Mouse (Mus musculus): ENCODE results near the gene Zfp628. TPM values are rescaled to one million over a fixed set of nuclear protein-coding genes. Genes with fewer than 3 reads are reported as not detected.

Zfp628 gene
- polyA plus RNA-seq, 1 experiment: 40.2 TPM

- WGBS: 35% methylated on average over 11 of the region's 11 CpGs
- peak overlapping the region; percentile 76 for H3K27ac ChIP-seq (ENCODE audit: control insufficient read depth, insufficient read depth, low read length)
- TF ChIP-seq POLR2A (IDR thresholded peaks at IDR 0.05; ENCODE audit: control insufficient read depth, extremely low read depth, insufficient read depth, low read length, poor library complexity) (no peak), CTCF (IDR thresholded peaks at IDR 0.05; ENCODE audit: borderline replicate concordance, control insufficient read depth, extremely low read depth, insufficient read depth, low read length, poor library complexity) (no peak)
- peak overlapping the region; percentile 18; the same call in 1 of the 2 replicates for H3K4me3 ChIP-seq (ENCODE audit: control insufficient read depth, insufficient read depth, low read length)
- H3K27me3 ChIP-seq (ENCODE audit: control insufficient read depth, insufficient read depth, low read length): no peaks in the 10 kb centered on the region
- DNase-seq: no peak
- peaks cover 8% of the 10 kb centered on the region; the same call in 1 of the 2 replicates for H3K4me1 ChIP-seq (replicated peaks; ENCODE audit: control insufficient read depth, insufficient read depth, low read length)
- no peaks in the 10 kb centered on the region for H3K36me3 ChIP-seq (ENCODE audit: control insufficient read depth, insufficient read depth, low read length)
Observed at GRCm38 (mm10) chr7:4900523-4900851, 14.5 kb upstream of the Zfp628 start.

DNA sequence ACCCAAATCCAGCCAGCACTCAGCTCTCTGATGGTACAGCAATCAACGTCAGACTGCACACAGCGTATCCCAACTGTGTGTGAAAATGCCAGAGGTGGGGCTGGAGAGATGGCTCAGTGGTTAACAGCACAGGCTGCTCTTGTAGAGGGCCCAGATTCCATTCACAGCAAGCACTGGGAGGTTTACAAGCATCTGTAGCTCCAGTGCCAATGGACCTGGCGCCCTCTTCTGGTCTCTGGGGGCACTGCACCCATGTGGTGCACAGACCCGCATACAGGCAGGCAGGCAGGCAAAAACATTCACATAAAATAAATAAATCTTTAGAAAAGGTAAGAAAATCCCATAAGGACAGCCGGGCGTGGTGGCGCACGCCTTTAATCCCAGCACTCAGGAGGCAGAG, 13.8 kb upstream of the Zfp628 start:
- H3K36me3 ChIP-seq (ENCODE audit: control insufficient read depth, insufficient read depth, low read length): no peaks in the 10 kb centered on the region
- no peak overlapping the region for H3K27ac ChIP-seq (ENCODE audit: control insufficient read depth, insufficient read depth, low read length)
- TF ChIP-seq CTCF (IDR thresholded peaks at IDR 0.05; ENCODE audit: borderline replicate concordance, control insufficient read depth, extremely low read depth, insufficient read depth, low read length, poor library complexity) (peak; percentile 72; the same call in 1 of the 2 replicates), POLR2A (IDR thresholded peaks at IDR 0.05; ENCODE audit: control insufficient read depth, extremely low read depth, insufficient read depth, low read length, poor library complexity) (no peak)
- DNase-seq: no peak
- no peaks in the 10 kb centered on the region for H3K27me3 ChIP-seq (ENCODE audit: control insufficient read depth, insufficient read depth, low read length)
- no peak overlapping the region for H3K4me3 ChIP-seq (ENCODE audit: control insufficient read depth, insufficient read depth, low read length)
- H3K4me1 ChIP-seq (replicated peaks; ENCODE audit: control insufficient read depth, insufficient read depth, low read length): peaks cover 8% of the 10 kb centered on the region; the same call in 1 of the 2 replicates
- 83% methylated on average over 8 of the region's 8 CpGs for WGBS

DNA sequence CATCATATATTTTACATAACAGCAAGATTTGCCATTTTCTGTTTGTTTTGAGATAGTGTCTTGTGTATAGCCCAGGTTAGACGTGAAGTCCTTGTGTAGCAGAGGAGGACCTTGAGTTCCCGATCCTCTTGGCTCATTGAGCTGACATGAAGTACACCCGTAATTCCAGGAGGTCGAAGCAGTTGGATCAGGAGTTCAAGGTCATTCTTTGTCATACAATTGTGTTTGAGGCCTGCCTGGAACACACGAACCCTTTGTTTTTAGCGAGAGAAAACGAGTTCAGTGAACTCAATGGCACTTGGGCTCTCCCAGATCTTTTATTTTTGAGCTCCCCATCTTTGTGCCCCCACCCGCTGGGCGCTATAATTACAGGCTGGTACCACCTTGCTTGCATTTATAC, 12.6 kb upstream of the Zfp628 start:
- Histone ChIP-seq H3K4me1 (replicated peaks; ENCODE audit: control insufficient read depth, insufficient read depth, low read length) (peaks cover 8% of the 10 kb centered on the region; the same call in 1 of the 2 replicates), H3K36me3 (ENCODE audit: control insufficient read depth, insufficient read depth, low read length) (no peaks in the 10 kb centered on the region), H3K4me3 (ENCODE audit: control insufficient read depth, insufficient read depth, low read length) (no peak overlapping the region), H3K27me3 (ENCODE audit: control insufficient read depth, insufficient read depth, low read length) (no peaks in the 10 kb centered on the region), H3K27ac (ENCODE audit: control insufficient read depth, insufficient read depth, low read length) (no peak overlapping the region)
- WGBS: 93% methylated on average over 9 of the region's 9 CpGs
- no peak for DNase-seq
- no peak for TF ChIP-seq CTCF (IDR thresholded peaks at IDR 0.05; ENCODE audit: borderline replicate concordance, control insufficient read depth, extremely low read depth, insufficient read depth, low read length, poor library complexity)
- TF ChIP-seq POLR2A (IDR thresholded peaks at IDR 0.05; ENCODE audit: control insufficient read depth, extremely low read depth, insufficient read depth, low read length, poor library complexity): no peak

DNA sequence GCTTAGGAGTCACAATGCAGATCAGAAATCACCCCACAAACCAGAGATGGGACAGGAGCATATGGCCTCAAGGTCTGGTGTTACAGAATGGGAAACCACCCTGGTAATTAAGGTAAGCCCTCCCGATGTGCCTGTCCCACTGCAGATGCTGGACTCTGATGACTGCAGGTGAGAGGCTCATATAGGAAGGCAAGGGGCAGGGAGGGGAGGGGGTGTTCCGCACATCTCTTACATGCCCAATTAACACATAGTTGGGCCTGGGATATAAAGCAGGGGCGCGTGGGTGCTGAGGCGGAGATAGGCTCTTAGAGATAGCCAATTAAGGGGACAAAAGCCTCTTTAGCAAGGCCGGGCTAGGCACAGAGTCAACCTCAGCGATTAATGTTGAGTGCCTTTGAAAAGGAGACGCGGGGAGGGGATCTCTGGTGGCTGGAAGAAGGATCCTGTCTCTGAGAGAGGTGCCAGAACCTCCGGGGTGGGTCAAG, 8.5 kb upstream of the Zfp628 start, which contains the start of gene Gm36210:
TSS of gene Gm36210 (minus strand) at position 51 of the 485 bp plus-strand sequence.
- 92% methylated on average over 10 of the region's 10 CpGs for WGBS
- TF ChIP-seq CTCF (IDR thresholded peaks at IDR 0.05; ENCODE audit: borderline replicate concordance, control insufficient read depth, extremely low read depth, insufficient read depth, low read length, poor library complexity) (no peak), POLR2A (IDR thresholded peaks at IDR 0.05; ENCODE audit: control insufficient read depth, extremely low read depth, insufficient read depth, low read length, poor library complexity) (no peak)
- Histone ChIP-seq H3K4me3 (ENCODE audit: control insufficient read depth, insufficient read depth, low read length) (no peak within 1 kb of the TSS), H3K27ac (ENCODE audit: control insufficient read depth, insufficient read depth, low read length) (no peak within 1 kb of the TSS), H3K36me3 (ENCODE audit: control insufficient read depth, insufficient read depth, low read length) (no peaks in the 10 kb centered on the region), H3K4me1 (replicated peaks; ENCODE audit: control insufficient read depth, insufficient read depth, low read length) (no peaks in the 10 kb centered on the region), H3K27me3 (ENCODE audit: control insufficient read depth, insufficient read depth, low read length) (no peaks in the 10 kb centered on the region)
- no peak for DNase-seq

- TF ChIP-seq POLR2A (IDR thresholded peaks at IDR 0.05; ENCODE audit: control insufficient read depth, extremely low read depth, insufficient read depth, low read length, poor library complexity) (no peak), CTCF (IDR thresholded peaks at IDR 0.05; ENCODE audit: borderline replicate concordance, control insufficient read depth, extremely low read depth, insufficient read depth, low read length, poor library complexity) (no peak)
- DNase-seq: peak; percentile 54
- Histone ChIP-seq H3K36me3 (ENCODE audit: control insufficient read depth, insufficient read depth, low read length) (no peaks in the 10 kb centered on the region), H3K4me3 (ENCODE audit: control insufficient read depth, insufficient read depth, low read length) (no peak overlapping the region), H3K4me1 (replicated peaks; ENCODE audit: control insufficient read depth, insufficient read depth, low read length) (peaks cover 6% of the 10 kb centered on the region; the same call in 1 of the 2 replicates), H3K27ac (ENCODE audit: control insufficient read depth, insufficient read depth, low read length) (no peak overlapping the region), H3K27me3 (ENCODE audit: control insufficient read depth, insufficient read depth, low read length) (no peaks in the 10 kb centered on the region)
- WGBS: 63% methylated on average over 9 of the region's 9 CpGs
Observed at GRCm38 (mm10) chr7:4911561-4911960, 3.5 kb upstream of the Zfp628 start.

DNA sequence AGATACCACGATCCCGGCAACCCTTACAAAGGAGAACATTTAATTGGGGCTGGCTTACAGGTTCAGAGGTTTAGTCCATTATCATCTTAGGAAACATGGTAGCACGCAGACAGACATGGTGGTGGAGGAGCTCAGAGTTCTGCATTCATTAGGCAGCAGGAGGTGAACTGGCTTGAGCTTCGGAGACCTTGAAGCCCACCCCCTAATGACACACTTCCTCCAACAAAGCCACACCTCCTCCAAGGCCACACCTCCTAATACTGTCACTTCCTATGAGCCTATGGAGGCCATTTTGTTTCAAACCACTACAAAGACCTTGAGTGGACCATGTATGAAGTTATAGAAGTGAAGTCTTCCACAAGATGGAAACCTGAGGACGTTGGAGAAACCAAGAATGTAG, 2.8 kb upstream of the Zfp628 start:
- WGBS: 78% methylated on average over 5 of the region's 5 CpGs

More for the DNA sequence above, 2.8 kb upstream of the Zfp628 start:
- no peak for DNase-seq
- Histone ChIP-seq H3K27ac (ENCODE audit: control insufficient read depth, insufficient read depth, low read length) (no peak overlapping the region), H3K4me1 (replicated peaks; ENCODE audit: control insufficient read depth, insufficient read depth, low read length) (peaks cover 7% of the 10 kb centered on the region; the same call in 1 of the 2 replicates), H3K27me3 (ENCODE audit: control insufficient read depth, insufficient read depth, low read length) (no peaks in the 10 kb centered on the region), H3K4me3 (ENCODE audit: control insufficient read depth, insufficient read depth, low read length) (no peak overlapping the region), H3K36me3 (ENCODE audit: control insufficient read depth, insufficient read depth, low read length) (no peaks in the 10 kb centered on the region)
- TF ChIP-seq CTCF (IDR thresholded peaks at IDR 0.05; ENCODE audit: borderline replicate concordance, control insufficient read depth, extremely low read depth, insufficient read depth, low read length, poor library complexity): no peak
- TF ChIP-seq POLR2A (IDR thresholded peaks at IDR 0.05; ENCODE audit: control insufficient read depth, extremely low read depth, insufficient read depth, low read length, poor library complexity): no peak
